Mouse (Mus musculus) stomach, adult 2 months (tissue): ENCODE data around the gene Rabgap1. TPM values are rescaled to one million over a fixed set of nuclear protein-coding genes. Genes with fewer than 3 reads are reported as not detected.

Experiments used
- polyA plus RNA-seq: library from polyadenylated mRNA; depleted of rRNA; stranded (reverse); fragments of >200 nt; gene quantifications from 2 replicates; pipeline ENCODE4 v1.2.3, GENCODE M21; 2012; rRNA removed

Gene Rabgap1
- polyA plus RNA-seq = 1.2 and 1.8 TPM in 2 replicates

GRCm38 (mm10) chr2:37442611-37443591 is at the start of gene Rabgap1, which contains the start of the genes Zbtb26 and Zbtb6:
Gene Rabgap1 (plus strand): TSS chr2:37443279.
Gene Zbtb26 (minus strand): TSS chr2:37443135.
Gene Zbtb6 (minus strand): TSS chr2:37443171.

GRCm38 (mm10) chr2:37422306-37423304 is 20.5 kb upstream of the Rabgap1 start, which contains the start of gene Rc3h2:
Gene Rc3h2 (minus strand): TSS chr2:37422903.

DNA sequence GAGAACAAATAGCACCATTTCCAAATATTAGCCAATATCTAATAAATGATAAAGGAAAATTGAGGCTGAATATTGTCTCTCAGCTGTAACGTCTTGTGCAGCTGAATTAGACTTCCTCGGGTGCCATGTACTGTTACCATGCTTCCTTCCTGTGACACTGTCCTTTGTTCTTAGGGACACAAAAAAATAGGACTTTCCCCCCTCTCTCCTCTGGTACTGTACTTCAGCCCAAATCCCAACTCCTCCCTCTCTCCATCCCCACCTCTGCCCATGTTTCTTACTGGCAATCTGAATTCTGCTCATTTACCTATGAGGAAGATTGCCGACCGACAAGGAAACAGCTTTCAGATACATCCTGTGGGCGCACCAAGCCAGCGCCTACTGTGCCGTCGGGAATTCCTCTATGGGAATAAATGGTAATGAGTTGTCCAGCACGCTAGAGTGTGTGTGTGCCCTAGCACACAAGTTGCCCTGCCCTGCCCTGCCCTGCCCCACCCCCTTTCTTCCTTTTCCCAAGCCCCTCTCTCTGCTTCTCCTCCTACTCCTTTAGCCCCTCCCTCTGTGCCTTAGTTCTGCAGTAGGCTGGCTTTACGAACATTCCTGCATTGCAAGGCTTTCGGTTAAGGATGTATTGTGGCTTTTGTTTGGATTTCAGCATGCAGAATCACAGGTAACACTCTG is 73.1 kb downstream of the Rabgap1 start, which contains the start of gene Gpr21:
Gene Gpr21, plus strand, starts transcription at position 303 of the 681 bp plus-strand sequence.

Other genes starting within 250 kb of the Rabgap1 start
- not detected in 2 replicates for gene Olfr366, start 231.7 kb upstream of the Rabgap1 start, polyA plus RNA-seq
- not detected in 2 replicates for gene Olfr368, start 116.8 kb upstream of the Rabgap1 start, polyA plus RNA-seq
- gene Pdcl, start 83.9 kb upstream of the Rabgap1 start, polyA plus RNA-seq = 0.95 and 1.9 TPM in 2 replicates
- 0.81 and 1.3 TPM in 2 replicates for gene Rc3h2, start 20.4 kb upstream of the Rabgap1 start, polyA plus RNA-seq
- gene Zbtb26, start 144 bp upstream of the Rabgap1 start, polyA plus RNA-seq = 0.11 and 0.15 TPM in 2 replicates
- 0.14 and 0.28 TPM in 2 replicates for gene Zbtb6, start 108 bp upstream of the Rabgap1 start, polyA plus RNA-seq
- 0.06 and 0.10 TPM in 2 replicates for gene Gpr21, start 73.1 kb downstream of the Rabgap1 start, polyA plus RNA-seq